Mouse (Mus musculus): Measurements from ENCODE around the gene Gm15557.
"Not testable (repeated sequence)": the region's sequence is repeated elsewhere in the genome, so short reads cannot be mapped to it uniquely, and the experiment has no call there.

Gene Gm15557

DNA sequence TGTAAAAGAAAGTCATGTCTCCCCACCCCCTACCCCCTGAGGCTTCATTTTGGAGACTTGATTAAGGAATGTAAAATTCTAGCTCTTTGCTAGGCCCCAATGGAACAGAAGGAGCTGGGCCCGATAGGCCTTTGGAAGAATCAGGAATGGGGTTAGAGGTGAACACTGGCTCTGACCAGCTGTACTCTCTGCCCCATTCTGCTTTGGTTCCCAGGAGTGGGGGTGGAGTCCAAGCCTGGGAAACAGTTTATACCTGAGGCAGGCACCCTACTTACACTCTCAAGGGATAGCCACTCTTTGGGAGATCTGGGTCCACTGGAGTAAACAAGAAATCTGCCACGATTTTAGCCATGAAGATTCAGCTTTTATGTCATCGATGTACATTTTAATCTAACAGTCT, at the start of gene Gm15557:
Gene Gm15557 (plus strand): TSS at position 48 of the 400 bp plus-strand sequence.
- DNase-seq (ENCODE audit: low read depth, low spot score), result no peak

DNA sequence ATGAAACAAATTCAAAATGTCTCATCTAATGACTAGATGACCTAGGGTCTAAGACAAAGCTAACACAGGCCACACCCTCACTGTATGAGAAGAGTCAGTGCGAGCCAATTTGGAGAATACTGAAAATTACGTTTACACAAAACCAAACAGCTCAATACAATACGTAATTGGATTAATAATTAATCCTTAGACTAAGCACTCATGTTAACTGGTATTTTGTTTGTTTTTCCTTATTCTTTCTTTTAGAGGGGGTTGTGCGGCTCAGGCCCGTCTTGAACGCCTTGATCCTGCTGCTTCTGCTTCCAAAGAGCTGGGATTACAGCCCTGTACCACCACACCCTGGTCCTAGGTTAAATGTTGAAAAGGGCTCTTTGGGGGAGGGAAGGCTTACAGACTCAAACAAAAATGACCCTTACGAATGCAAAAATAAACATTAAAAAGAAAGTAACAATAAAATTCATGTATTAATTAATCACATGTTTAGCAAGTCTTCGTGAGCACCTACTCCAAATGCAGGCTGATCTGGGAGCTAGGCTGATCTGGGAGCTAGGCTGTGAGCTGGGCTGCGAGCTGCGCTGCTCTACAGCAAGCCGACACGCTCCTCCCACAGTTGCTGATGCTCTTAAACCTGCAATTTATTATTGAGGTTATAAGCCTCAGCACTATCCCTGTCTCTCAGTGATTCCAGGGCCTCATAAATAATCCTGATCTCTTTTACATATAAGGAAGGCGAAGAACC, 46.1 kb upstream of the Gm15557 start:
- no peak for DNase-seq (ENCODE audit: low read depth, low spot score)

DNA sequence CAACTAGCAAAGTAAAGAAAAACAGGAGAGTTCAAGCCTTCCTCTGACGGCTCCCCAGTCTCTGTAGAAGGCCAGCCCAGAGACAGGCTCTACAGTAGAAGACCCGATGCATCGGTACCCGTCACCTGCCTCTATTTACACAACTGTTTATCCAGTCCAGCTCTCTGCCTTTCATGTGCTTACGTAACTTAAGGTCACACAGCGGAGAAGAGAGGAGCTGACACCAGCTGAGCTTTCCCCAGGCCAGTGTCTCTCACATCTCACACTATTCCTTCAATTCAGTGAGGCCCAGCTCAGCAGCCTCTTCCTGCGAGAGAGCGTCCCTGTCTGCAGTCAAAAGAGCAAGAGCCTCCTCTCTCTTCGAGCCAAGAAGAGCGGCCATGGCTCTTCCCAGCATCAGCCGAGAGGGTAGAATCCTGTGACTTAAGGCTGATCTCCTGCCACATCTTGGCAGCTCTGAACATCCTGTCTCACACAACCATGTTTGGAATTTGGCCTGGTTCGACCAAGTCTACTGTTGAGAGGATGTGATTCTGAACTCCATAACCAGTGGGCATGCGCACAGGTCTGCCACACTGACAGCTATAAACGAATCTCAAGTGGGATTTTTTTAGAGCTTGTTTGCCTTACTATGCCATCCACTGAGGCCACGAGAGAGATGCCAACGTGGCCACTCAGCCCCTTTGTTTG, 45.3 kb upstream of the Gm15557 start:
- DNase-seq (ENCODE audit: low read depth, low spot score), result no peak

DNA sequence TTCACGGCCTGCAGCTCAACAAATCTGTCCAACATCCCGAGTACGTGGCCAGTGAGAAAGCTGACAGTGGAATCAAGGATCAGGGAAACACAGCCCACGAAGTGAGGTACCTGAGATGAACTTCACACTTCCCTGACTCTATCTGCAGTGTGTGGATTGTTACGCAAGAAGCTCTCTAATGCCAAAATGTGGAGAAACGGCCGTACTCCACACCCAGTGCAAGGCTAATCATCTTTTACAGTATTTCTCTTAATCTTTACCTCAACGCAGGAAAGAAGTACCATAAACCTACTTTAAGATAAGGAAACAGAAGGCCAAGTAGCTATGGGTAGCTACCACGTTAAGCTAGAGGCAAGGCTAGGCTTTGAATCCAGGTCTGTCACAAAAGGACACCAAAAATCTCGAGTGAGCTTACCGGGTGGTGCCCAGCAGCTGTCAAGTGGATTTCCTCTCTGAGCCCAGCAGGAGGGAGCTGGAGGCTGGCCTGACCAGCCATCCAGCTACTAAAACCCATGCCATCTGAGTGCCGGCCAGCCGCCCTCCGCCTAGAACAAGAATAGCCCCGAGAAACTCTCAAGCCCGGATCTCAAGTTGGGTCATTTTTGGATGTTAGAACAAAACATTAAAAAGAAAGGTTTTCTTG, 37.4 kb upstream of the Gm15557 start:
- DNase-seq (ENCODE audit: low read depth, low spot score), result no peak

DNA sequence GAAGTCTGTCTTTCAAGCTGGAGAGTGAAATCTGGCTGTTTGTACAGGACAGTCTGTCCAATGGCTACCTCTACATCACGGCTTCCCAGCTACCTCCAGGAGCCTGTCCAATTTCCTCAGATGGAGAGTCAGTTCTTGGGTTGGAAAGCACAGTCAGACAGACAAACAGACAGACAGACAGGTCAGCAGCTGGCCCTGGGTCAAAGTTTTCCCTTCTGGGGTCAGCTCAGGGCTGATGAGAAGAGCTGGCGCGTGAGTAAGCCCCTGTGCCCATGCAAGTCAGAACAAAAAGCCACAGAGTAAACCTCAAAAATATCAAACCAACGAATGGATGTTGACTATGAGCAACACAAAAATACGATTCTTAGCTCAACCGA, 36.9 kb upstream of the Gm15557 start:
- no peak for DNase-seq (ENCODE audit: low read depth, low spot score)

DNA sequence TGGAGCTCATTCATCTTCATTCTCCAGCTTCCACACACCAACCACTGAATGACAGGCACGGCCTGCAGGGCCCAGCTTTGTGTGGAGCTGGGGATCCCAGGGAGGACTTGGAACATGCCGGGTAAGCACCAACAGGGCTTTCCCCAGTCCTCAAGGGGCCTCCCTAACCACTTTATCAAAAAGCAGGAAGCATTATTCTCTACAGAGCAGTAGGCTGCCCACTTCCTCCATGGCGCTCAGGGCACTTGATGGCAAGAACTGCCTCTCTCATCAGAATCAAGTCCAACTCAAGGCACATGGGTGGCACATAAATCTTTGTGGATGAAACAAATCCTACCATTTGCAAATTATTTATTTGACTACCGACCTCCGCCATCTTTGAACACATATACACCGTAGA, 25.8 kb upstream of the Gm15557 start:
- no peak for DNase-seq (ENCODE audit: low read depth, low spot score)

DNA sequence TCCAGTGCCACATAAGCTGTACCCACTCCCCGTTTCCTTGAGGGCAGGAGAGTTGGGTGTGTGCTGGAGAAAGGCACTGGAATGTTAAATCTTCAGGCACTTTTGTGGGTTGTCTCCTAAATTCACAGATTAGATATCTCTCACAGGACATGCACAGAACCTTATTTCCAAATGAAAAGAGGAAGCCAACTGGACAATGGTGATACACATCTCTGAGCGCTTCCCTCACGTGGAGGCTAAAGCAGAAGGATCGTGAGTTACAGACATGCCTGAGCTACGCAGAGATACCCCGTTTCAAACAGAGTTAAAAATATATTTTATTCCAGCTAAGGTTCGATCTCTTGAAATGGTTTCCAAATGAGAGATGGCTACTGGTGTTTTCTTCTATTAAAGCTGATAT, 17.4 kb upstream of the Gm15557 start:
- no peak for DNase-seq (ENCODE audit: low read depth, low spot score)

DNA sequence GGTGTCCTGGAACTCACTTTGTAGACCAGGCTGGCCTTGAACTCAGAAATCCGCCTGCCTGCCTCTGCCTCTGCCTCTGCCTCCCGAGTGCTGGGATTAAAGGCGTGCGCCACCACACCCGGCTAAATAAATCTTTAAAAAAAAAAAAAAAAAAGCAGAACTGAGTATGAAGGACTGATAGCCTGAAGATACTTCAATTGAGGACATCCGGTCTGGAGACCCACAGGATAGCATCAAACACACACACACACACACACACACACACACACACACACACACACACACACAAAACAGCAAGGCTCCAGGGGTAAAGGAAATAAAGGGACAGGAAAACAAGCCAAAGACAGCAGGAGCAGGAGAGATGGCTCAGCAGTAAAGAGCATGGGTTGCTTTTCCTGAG, 15.3 kb upstream of the Gm15557 start:
- not testable (repeated sequence) for DNase-seq (ENCODE audit: low read depth, low spot score)

DNA sequence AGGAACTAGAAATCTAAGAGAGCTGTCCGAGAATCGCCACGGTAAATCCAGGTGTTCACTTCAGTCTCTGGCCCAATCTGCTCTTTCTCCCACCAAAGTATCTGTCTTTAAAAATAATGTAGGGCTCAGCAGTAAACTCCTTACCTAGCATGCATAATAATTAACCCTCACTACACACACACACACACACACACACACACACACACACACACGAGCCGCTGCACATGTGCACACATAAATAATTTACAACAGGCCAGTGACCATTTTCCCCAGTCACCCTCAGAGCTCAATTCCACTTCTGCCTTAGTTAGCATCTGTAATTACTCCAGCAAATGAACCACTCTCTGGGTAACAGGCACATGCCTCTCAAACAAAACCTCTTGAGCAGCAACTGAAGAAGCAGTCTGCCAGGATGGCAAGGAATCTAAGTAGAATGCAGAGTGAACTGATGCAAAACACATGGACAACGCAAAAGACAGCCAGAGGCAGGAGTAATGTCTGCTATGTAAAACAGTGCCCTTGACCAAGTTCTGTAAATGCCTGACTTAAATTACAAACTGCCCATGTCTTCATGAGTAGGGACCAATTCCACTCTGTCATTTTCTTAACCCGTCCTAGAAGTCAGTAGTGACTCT, 11.7 kb upstream of the Gm15557 start:
- DNase-seq (ENCODE audit: low read depth, low spot score), result no peak

DNA sequence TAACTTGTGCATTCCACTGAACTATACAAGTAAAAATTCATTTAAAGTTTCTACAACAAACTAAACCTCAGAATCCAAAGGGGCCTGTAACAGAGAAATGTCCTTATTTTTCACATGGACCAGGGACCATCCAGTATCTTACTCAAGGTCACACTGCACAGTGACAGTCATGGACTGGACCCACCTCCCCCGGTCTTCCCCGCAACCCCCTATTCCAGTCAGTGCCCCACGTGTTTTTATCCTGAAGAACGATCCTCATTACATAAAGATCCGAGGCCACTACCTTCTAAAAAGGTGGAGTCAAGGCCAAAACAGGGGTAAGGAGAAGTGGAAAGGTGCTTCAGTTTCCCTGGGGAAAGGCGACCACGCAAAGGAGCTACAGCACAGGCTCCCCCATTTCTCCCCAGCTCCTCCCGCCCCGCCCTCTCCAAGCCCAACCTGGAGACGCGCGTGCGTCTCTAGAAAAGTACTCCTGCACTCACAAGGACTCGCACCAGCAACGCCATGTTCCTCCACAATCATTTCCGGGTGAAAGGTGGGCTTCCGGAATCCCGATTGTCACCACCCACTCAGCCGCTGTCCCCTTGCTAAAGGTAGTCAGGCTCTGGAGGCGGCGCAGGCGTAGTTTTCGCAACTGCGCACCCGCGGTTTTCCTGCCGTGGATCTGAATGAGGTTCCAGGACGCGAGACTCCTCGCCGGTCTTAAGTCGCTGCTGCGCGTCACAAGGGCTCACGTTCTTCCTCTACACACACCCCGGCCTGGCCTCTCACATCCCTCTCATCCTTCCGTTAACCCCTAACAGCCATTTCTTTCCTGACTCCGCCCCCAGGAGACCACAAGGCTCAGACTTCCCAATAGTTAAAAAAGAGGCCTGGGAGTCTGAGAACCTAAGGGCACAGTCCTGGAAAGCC, 10.7 kb upstream of the Gm15557 start, which contains the start of gene Uqcc1:
Gene Uqcc1 (minus strand): TSS at position 780 of the 912 bp plus-strand sequence.
- DNase-seq (ENCODE audit: low read depth, low spot score), result peak; percentile 92

DNA sequence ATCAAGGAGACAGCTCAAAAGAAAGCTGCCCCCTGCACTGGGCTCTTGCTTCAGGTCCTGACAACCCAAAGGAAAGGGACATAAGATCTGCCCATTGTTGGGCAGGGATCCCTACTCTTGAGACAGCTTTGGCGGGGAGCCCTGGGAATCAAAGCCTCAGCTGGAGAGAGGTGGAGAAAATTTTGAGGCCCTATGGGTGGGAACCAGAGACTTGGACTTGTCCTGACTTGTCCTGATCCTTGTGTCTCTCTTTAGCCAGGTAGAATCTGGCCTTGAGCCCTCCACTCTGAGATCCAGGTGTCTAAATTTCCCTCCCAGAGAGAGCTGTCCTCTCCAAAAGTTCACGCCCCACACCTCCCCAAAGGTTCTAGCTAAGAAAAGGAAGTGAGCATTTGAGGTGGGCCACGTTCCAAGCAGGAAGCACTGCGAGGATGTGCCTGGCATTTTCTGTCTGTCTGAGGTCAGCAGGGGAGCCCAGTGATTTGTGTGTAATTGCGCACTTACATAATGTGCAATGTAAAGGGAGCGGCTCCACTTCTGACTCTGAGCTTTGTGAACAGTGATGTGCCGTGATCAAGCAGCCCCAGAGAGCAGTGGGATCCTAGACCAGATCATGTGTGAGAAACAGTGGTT, 515 bp upstream of the Gm15557 start:
- no peak for DNase-seq (ENCODE audit: low read depth, low spot score)

DNA sequence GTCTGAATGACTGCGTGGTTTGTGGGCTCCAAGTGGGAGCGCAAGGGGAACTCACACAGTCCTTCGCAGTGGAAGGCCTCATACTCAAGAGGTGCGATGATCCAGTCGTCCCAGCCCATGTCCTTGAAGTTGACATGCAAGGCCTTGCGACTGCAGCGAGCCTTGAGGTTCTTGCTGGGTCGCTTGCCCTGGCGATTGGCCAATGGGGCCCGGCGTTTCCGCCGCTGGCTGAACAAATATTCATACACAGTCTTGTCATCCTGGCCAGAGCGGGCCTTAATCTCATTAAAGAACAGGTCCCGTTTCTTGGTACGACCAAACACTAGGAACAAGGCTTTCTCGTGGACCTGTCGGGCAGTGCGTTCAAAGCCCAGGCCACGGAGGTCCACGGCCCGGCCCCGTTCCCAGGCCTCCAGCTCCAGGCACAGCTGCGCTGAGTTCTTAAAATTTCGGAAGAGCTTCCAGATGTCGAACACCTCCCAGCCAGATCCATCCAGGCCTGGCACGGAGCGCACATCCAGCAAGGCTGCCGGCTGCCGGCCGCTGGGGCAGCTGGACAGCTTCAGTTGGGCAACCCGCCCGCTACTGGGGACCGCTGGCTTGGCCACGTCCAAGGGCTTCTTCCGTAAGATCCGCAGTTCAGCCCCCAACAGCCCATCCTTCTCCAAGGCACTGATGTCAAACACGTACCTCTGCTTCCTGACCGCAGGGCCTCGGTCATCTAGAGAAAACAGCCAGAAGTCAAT, 1.3 kb downstream of the Gm15557 start:
- DNase-seq (ENCODE audit: low read depth, low spot score), result no peak

DNA sequence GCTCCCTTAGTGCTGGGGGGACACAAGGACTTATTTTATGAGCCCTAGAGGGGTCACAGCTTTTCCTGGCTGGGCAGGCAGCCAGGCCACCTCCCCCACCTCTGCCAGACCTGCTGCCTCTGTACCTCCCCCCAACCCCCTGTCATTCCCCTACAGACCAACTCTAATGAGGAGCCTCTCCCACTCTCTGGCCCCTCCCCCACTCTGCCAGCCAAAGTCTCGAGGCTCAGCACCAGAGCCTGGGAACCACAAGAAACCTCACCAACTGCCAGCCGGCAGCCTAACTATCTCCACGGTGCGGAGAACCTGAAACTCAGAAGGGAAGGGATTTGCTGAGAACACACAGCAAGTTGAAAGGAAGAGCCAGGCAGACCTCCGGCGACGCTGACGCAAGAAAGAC, 2.9 kb downstream of the Gm15557 start:
- DNase-seq (ENCODE audit: low read depth, low spot score), result peak; percentile 71

DNA sequence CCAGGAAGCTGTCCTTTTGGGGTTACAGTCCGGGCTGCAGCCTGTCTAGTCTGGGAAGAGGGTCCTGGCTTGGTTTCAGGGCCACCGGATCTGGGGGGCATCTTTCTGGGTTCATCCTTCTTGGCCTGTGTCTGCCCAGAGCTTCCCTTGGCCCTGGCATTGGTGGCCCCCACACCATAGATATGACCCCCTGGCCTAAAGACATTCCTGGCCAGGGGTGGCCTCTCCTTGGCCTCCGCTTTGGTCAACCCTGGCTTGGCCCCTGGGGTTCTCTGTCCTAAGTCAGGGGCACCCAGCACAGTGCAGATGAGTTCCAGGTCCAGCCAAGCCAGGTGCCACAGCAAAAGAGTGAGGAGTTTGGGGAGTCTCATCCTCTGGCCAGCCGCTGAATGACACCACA, 4.2 kb downstream of the Gm15557 start:
- DNase-seq (ENCODE audit: low read depth, low spot score), result no peak

DNA sequence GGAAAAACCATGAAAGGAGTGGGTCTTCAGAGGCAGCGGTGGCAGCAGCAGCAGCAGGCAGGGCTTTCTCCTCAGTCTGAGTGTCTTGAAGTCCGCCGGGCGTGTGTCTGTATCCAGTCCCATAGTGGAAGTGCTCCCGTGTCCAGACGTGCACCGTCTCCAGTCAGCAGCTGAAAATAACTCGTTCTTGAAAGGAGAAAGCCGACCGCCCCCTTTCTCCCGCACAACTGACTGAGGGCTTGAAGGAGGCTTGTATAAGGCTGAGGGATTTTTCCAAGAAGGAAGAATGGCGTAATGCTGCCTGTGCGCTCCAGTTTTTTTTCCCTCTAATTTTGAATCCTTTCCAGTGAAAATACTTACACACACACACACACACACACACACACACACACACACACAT, 4.6 kb downstream of the Gm15557 start, which contains the start of gene Gdf5:
Gene Gdf5 (minus strand): TSS at position 244 of the 400 bp plus-strand sequence.
- no peak for DNase-seq (ENCODE audit: low read depth, low spot score)

DNA sequence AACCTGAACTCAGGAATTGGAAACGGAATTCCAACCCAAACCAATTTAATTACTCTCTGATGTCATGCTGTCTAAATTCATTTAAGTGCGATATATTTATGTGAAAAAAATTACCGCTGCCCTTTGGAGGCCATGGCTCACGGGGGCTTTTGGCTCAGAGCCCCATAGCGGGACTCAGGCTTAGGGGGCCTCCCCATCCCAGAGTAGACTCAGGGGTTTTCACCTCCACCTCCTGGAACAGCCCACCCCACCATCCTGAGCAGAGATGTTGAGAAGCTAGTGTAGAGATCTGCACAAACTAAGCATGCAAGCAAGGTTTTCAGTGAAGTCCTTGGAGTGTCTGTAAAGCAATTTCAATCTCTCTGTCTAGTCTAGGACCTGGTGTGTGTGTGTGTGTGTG, 5.1 kb downstream of the Gm15557 start:
- DNase-seq (ENCODE audit: low read depth, low spot score), result no peak

DNA sequence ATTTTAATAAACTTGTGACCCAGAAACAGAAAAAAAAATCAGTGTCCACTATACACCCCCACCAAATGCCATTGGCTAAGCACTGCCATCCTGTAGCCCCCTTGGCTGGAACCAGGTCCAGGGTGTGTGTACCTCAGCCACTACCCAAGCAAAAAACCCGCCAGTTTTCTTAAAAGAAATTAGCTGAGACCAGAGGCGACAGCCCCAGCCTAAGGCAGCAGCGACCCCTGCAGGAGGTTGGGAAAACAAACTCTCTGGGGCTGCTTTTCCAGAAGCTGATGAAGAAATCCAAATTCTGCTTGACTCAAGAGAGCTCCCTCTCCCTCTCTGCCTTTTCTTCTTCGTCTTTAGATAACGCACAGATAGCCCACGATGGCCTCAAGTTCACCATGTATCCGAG, 5.5 kb downstream of the Gm15557 start:
- DNase-seq (ENCODE audit: low read depth, low spot score), result peak; percentile 76

DNA sequence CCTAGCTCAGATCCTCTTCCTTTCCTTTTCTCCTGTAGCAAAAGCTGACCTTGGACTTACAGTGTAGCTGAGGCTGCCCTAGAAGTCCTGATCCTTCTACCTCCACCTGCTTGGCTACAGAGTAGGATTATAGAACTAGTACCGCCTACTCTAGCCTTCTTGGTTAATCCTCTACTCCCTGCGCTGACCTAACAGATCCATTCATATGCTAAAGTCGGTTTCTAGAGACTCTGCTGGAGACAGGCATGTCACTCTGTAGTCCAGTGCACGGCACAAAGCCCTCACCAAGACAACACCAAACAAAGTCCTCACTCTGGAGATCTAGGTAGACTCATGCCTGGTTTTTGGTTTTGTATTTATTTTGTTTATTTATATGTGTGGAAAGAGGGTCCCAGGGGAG, 6.0 kb downstream of the Gm15557 start:
- no peak for DNase-seq (ENCODE audit: low read depth, low spot score)

DNA sequence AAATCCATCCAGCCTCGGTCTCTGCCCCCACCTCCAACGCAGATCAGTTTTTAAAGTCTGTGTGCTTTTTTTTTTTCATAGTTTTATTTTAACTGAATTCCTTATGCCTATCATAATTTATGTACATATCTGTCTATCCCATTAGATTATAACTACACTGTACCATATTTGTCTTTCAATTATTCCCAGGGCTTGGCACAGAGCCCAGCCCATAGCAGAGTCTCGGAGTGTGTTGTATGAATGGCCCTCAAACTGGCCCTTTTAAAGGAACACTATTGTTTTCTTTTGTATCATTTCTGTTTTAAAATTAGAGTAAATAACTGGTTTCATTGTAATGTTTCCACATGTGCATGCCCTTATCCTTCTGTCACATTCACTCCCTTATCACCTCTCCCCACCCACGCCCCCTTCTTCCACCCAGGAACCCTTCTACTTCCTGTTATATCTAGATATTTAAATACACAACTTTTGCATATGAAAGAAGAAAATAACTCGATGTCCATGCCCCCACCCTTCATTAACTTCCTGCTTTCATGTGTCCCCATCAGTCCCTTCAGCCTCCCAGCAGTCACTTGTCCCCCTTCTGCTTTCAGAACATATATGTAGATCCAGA, 7.0 kb downstream of the Gm15557 start:
- DNase-seq (ENCODE audit: low read depth, low spot score), result no peak

DNA sequence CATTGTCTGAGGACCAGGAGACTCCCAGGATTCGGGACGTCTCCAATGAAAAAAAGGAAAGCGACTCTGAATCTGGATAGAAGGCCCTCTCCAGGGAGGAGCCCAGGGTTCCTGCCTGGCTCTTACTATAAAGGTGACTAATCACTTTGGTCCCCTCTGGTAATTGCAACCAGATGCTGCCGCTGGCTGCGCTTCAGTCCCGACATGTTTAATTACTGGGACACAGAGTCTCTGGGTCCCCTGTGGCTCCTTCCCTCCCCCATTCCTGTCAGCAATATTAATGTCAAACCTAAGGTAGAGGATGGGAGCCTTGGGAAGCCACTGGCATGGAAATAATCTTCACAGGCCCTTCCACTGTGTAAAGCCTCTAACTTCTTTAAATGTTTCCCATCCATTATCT, 8.8 kb downstream of the Gm15557 start:
- peak; percentile 76 for DNase-seq (ENCODE audit: low read depth, low spot score)
